In genomic region chr6:122292184-122292583, GRCm38 (mm10) we compare ENCODE assay signal across 29 mouse cellular contexts. TPM values are rescaled to one million over a fixed set of nuclear protein-coding genes. Genes with fewer than 3 reads are reported as not detected.
DNase-seq lines count a peak whose midpoint lies in the region; ATAC-seq lines count a peak whose summit lies in the region.
"Had no signal": no experiment of that assay in that cellular context is flagged by ENCODE, and none has a peak within 500 bp of the region (broad histone marks: within the 10 kb centered on the region; RNA-seq: fewer than 3 reads in every experiment).

No protein-coding gene starts in this region.

- no peak overlapping the region for H3K27ac ChIP-seq in embryonic facial prominence, embryonic 14.5 days (replicated peaks; ENCODE audit: low read depth, low read length)
- H3K27ac ChIP-seq in embryonic facial prominence, embryonic 10.5 days (replicated peaks) = no peak overlapping the region
- H3K27ac ChIP-seq: embryonic facial prominence, embryonic 15.5 days; forebrain, embryonic 15.5 days; hindbrain, embryonic 10.5 days; layer of hippocampus, adult 2 months; midbrain, embryonic 13.5 days; neural tube, embryonic 13.5 days had no signal

- H3K4me3 ChIP-seq in embryonic facial prominence, embryonic 14.5 days (ENCODE audit: low read depth, low read length) = no peak overlapping the region
- H3K4me3 ChIP-seq in embryonic facial prominence, embryonic 10.5 days = no peak overlapping the region
- H3K4me3 ChIP-seq: embryonic facial prominence, embryonic 15.5 days; forebrain, embryonic 15.5 days; hindbrain, embryonic 10.5 days; layer of hippocampus, adult 2 months; megakaryocyte, embryonic 14.5 days; midbrain, embryonic 13.5 days; neural tube, embryonic 13.5 days had no signal

- H3K27me3 ChIP-seq in embryonic facial prominence, embryonic 14.5 days (replicated peaks; ENCODE audit: control insufficient read depth, insufficient read depth, low read length) = no peaks in the 10 kb centered on the region
- no peaks in the 10 kb centered on the region; the same call in 1 of the 2 replicates for H3K27me3 ChIP-seq in embryonic facial prominence, embryonic 10.5 days (replicated peaks; ENCODE audit: low read depth, poor library complexity, severe bottlenecking)
- H3K27me3 ChIP-seq: embryonic facial prominence, embryonic 15.5 days; forebrain, embryonic 15.5 days; megakaryocyte, embryonic 14.5 days; midbrain, embryonic 13.5 days; neural tube, embryonic 13.5 days had no signal

- H3K36me3 ChIP-seq in embryonic facial prominence, embryonic 14.5 days (ENCODE audit: control insufficient read depth, insufficient read depth, low read length) = no peaks in the 10 kb centered on the region
- no peaks in the 10 kb centered on the region for H3K36me3 ChIP-seq in embryonic facial prominence, embryonic 10.5 days (replicated peaks)
- H3K36me3 ChIP-seq: embryonic facial prominence, embryonic 15.5 days; forebrain, embryonic 15.5 days; hindbrain, embryonic 10.5 days; midbrain, embryonic 13.5 days; neural tube, embryonic 13.5 days had no signal

- H3K4me2 ChIP-seq in embryonic facial prominence, embryonic 14.5 days (ENCODE audit: low read depth, low read length) = no peak overlapping the region
- H3K4me2 ChIP-seq: embryonic facial prominence, embryonic 15.5 days; forebrain, embryonic 15.5 days; heart, embryonic 11.5 days; midbrain, embryonic 13.5 days; neural tube, embryonic 13.5 days had no signal

- 41% methylated on average over 2 of the region's 2 CpGs for WGBS in embryonic facial prominence, embryonic 14.5 days
- 72% methylated on average over 2 of the region's 2 CpGs for WGBS in embryonic facial prominence, embryonic 10.5 days

- H3K9me3 ChIP-seq in embryonic facial prominence, embryonic 14.5 days (ENCODE audit: control insufficient read depth, low read length) = no peaks in the 10 kb centered on the region
- no peaks in the 10 kb centered on the region for H3K9me3 ChIP-seq in embryonic facial prominence, embryonic 10.5 days
- H3K9me3 ChIP-seq: embryonic facial prominence, embryonic 15.5 days; forebrain, embryonic 15.5 days; hindbrain, embryonic 10.5 days; megakaryocyte, embryonic 14.5 days; midbrain, embryonic 13.5 days; neural tube, embryonic 13.5 days had no signal

- ATAC-seq in embryonic facial prominence, embryonic 14.5 days (ENCODE audit: low read depth) = no peak
- ATAC-seq in granulocyte monocyte progenitor cell, adult 5-6 weeks (replicated peaks; ENCODE audit: poor library complexity, severe bottlenecking) = peak; percentile 83
- peak; percentile 35 for ATAC-seq in megakaryocyte progenitor cell, adult 5-6 weeks (replicated peaks; ENCODE audit: poor library complexity)
- ATAC-seq: forebrain, embryonic 15.5 days; midbrain, embryonic 13.5 days had no signal

- H3K9ac ChIP-seq in embryonic facial prominence, embryonic 14.5 days (ENCODE audit: low read depth, low read length) = no peak overlapping the region
- H3K9ac ChIP-seq: embryonic facial prominence, embryonic 15.5 days; forebrain, embryonic 15.5 days; midbrain, embryonic 13.5 days; neural tube, embryonic 13.5 days had no signal

- no peaks in the 10 kb centered on the region for H3K4me1 ChIP-seq in embryonic facial prominence, embryonic 14.5 days (ENCODE audit: control insufficient read depth, insufficient read depth, low read length)
- H3K4me1 ChIP-seq in embryonic facial prominence, embryonic 10.5 days = peaks cover 5% of the 10 kb centered on the region
- H3K4me1 ChIP-seq: embryonic facial prominence, embryonic 15.5 days had no signal

- peak; percentile 41 for DNase-seq in embryonic facial prominence, embryonic 14.5 days (ENCODE audit: low spot score)
- DNase-seq in embryonic facial prominence, embryonic 10.5 days (ENCODE audit: low spot score) = no peak
- peak; percentile 30 for DNase-seq in retina, postnatal 1 day
- no peak for DNase-seq in retina, embryonic 14.5 days (ENCODE audit: low spot score)
- DNase-seq in layer of hippocampus, postnatal 14 days (ENCODE audit: low spot score in 2 of 2) = no peak
- DNase-seq in spleen, adult 12 weeks (ENCODE audit: low spot score) = no peak
- DNase-seq: adrenal gland, adult 8-10 months; cerebellum, adult 2 months; cerebellum, postnatal 25 days; embryo, embryonic 11 days; heart, postnatal 10 days; kidney, adult 2 months; kidney, postnatal 14 days; layer of hippocampus, postnatal 36 days; lung, postnatal 14 days; spleen, adult 18-20 months; thymus, postnatal 25 days had no signal

RNA-seq across cellular contexts. Expression of gene Klrg1, which starts 9.5 kb away (rescaled TPM):
- 0.14 and 0.19 TPM in 2 replicates for polyA plus RNA-seq in embryonic facial prominence, embryonic 14.5 days (2014; fragmentation: Nextera tagmentation; extraction: Ambion mirVana)
- not detected in 2 replicates for polyA plus RNA-seq in embryonic facial prominence, embryonic 10.5 days (2016; fragmentation: Nextera tagmentation; extraction: Ambion mirVana)
- not detected in 2 replicates for total RNA-seq in granulocyte monocyte progenitor cell, adult 5-6 weeks (2014; fragmentation: Nextera tagmentation)
- not detected in 2 replicates for total RNA-seq in granulocyte monocyte progenitor cell, adult 5-6 weeks (2017)
- total RNA-seq in megakaryocyte progenitor cell, adult 5-6 weeks (2015) = 0.12 TPM in 1 of 2 replicates, not detected in the other
- not detected in 2 replicates for total RNA-seq in megakaryocyte progenitor cell, adult 5-6 weeks (2017)
- total RNA-seq in layer of hippocampus, postnatal 14 days (2021) = under 1 TPM; 0.26 to 0.39 TPM
- total RNA-seq: heart, postnatal 10 days had no signal
- polyA plus RNA-seq: embryonic facial prominence, embryonic 15.5 days; heart, embryonic 11.5 days; liver, adult 2 months; liver, embryonic 16.5 days had no signal

RNA-seq across cellular contexts. Expression of gene M6pr, which starts 16.3 kb away (rescaled TPM):
- 86.8 and 87.9 TPM in 2 replicates for polyA plus RNA-seq in embryonic facial prominence, embryonic 14.5 days (2014; fragmentation: Nextera tagmentation; extraction: Ambion mirVana)
- 80.4 and 85.2 TPM in 2 replicates for polyA plus RNA-seq in embryonic facial prominence, embryonic 10.5 days (2016; fragmentation: Nextera tagmentation; extraction: Ambion mirVana)
- 209 and 230 TPM in 2 replicates for total RNA-seq in granulocyte monocyte progenitor cell, adult 5-6 weeks (2014; fragmentation: Nextera tagmentation)
- total RNA-seq in granulocyte monocyte progenitor cell, adult 5-6 weeks (2017) = 490 and 513 TPM in 2 replicates
- total RNA-seq in megakaryocyte progenitor cell, adult 5-6 weeks (2015) = 195 and 214 TPM in 2 replicates
- total RNA-seq in megakaryocyte progenitor cell, adult 5-6 weeks (2017) = 441 and 452 TPM in 2 replicates
- 10 to 100 TPM; 55.3 to 57.5 TPM for total RNA-seq in layer of hippocampus, postnatal 14 days (2021)

RNA-seq across cellular contexts. Expression of gene Phc1, which starts 48.2 kb away (rescaled TPM):
- 20.8 and 21.0 TPM in 2 replicates for polyA plus RNA-seq in embryonic facial prominence, embryonic 14.5 days (2014; fragmentation: Nextera tagmentation; extraction: Ambion mirVana)
- polyA plus RNA-seq in embryonic facial prominence, embryonic 10.5 days (2016; fragmentation: Nextera tagmentation; extraction: Ambion mirVana) = 28.9 and 29.5 TPM in 2 replicates
- total RNA-seq in granulocyte monocyte progenitor cell, adult 5-6 weeks (2014; fragmentation: Nextera tagmentation) = 6.9 and 11.8 TPM in 2 replicates
- total RNA-seq in granulocyte monocyte progenitor cell, adult 5-6 weeks (2017) = 3.5 and 4.5 TPM in 2 replicates
- total RNA-seq in megakaryocyte progenitor cell, adult 5-6 weeks (2015) = 7.6 and 9.4 TPM in 2 replicates
- 4.1 and 9.6 TPM in 2 replicates for total RNA-seq in megakaryocyte progenitor cell, adult 5-6 weeks (2017)
- 10 to 100 TPM; 61.8 to 64.9 TPM for total RNA-seq in layer of hippocampus, postnatal 14 days (2021)

Comparison
In these comparisons a context has a peak if more than half of its experiments do, and no peak if none do; other contexts are left out.
1. DNase-seq: peak in embryonic facial prominence, embryonic 14.5 days (single experiment) and retina, postnatal 1 day (single experiment); none in embryonic facial prominence, embryonic 10.5 days (single experiment), retina, embryonic 14.5 days (single experiment), layer of hippocampus, postnatal 14 days (0 of 2) and spleen, adult 12 weeks (single experiment).
2. RNA of gene Phc1, which starts 48.2 kb away (total RNA-seq): 61.8 to 64.9 TPM in layer of hippocampus, postnatal 14 days; 4.1 to 9.6 TPM in megakaryocyte progenitor cell, adult 5-6 weeks and 3.5 to 11.8 TPM in granulocyte monocyte progenitor cell, adult 5-6 weeks; every median in the first group is over 4 times any median in the second.